In genomic region chr6:54008448-54009120, GRCm38 (mm10) we compare ENCODE assay signal across 11 mouse cellular contexts. TPM values are rescaled to one million over a fixed set of nuclear protein-coding genes. Genes with fewer than 3 reads are reported as not detected.
A peak's percentile ranks its signal among the peaks of the same experiment; 100 is the strongest.
DNase-seq lines count a peak whose midpoint lies in the region; ATAC-seq and TF ChIP-seq lines count a peak whose summit lies in the region.
"Had no signal": no experiment of that assay in that cellular context is flagged by ENCODE, and none has a peak within 500 bp of the region (broad histone marks: within the 10 kb centered on the region; RNA-seq: fewer than 3 reads in every experiment).

No protein-coding gene starts in this region.

- H3K4me3 ChIP-seq in left cerebral cortex, adult 2 months = peak overlapping the region; percentile 32
- peak overlapping the region; percentile 59 for H3K4me3 ChIP-seq in bone marrow macrophage, adult 2 months (ENCODE audit: insufficient read depth, low read length)
- 0 out of 2 replicates have a peak overlapping the region, but pooled peaks have one; percentile 11 for H3K4me3 ChIP-seq in brown adipose tissue, adult 24 weeks (ENCODE audit: insufficient read depth, low read depth, low read length)
- no peak overlapping the region for H3K4me3 ChIP-seq in midbrain, embryonic 13.5 days (replicated peaks)

- TF ChIP-seq CTCF in left cerebral cortex, adult 2 months (IDR thresholded peaks at IDR 0.05) = no peak
- no peak for TF ChIP-seq CTCF in bone marrow macrophage, adult 2 months (IDR thresholded peaks at IDR 0.05; ENCODE audit: low read depth, low read length)

- peak overlapping the region; percentile 34 for H3K4me2 ChIP-seq in midbrain, embryonic 13.5 days (replicated peaks)

- 0 out of 2 replicates have a peak overlapping the region, but pooled peaks have one; percentile 43 for H3K9ac ChIP-seq in midbrain, embryonic 13.5 days (replicated peaks)

- peaks cover 11% of the 10 kb centered on the region; the same call in 1 of the 2 replicates for H3K27me3 ChIP-seq in midbrain, embryonic 13.5 days

- ATAC-seq in midbrain, embryonic 13.5 days = 0 out of 2 replicates have a peak, but pooled peaks have one; percentile 11

- DNase-seq in left cerebral cortex, adult 2 months (ENCODE audit: extremely low spot score in 1 of 2, low spot score in 2 of 2) = peak in 1 of 2 experiments; percentile 11
- DNase-seq in left cerebral cortex, adult 11 months (ENCODE audit: low spot score) = no peak
- no peak for DNase-seq in urinary bladder, adult 2 months (ENCODE audit: low spot score)
- DNase-seq in T-cell, adult 2 months (ENCODE audit: low spot score) = no peak

- intact Hi-C loops in left cerebral cortex, adult 2 months (cut with DNase I) = no loop called here

- no peaks in the 10 kb centered on the region for H3K9me3 ChIP-seq in midbrain, embryonic 13.5 days

- TF ChIP-seq POLR2A in bone marrow macrophage, adult 2 months (IDR thresholded peaks at IDR 0.05; ENCODE audit: borderline replicate concordance, low read depth, low read length) = no peak

- no peaks in the 10 kb centered on the region for H3K36me3 ChIP-seq in midbrain, embryonic 13.5 days

- peaks cover 15% of the 10 kb centered on the region for H3K4me1 ChIP-seq in bone marrow macrophage, adult 2 months (ENCODE audit: control insufficient read depth, insufficient read depth, low read length)
- no peaks in the 10 kb centered on the region for H3K4me1 ChIP-seq in brown adipose tissue, adult 24 weeks (ENCODE audit: control insufficient read depth, insufficient read depth, insufficient read length, low read length)
- H3K4me1 ChIP-seq in midbrain, embryonic 13.5 days (replicated peaks) = peaks cover 20% of the 10 kb centered on the region

- no peak overlapping the region for H3K27ac ChIP-seq in left cerebral cortex, adult 2 months
- peak overlapping the region; percentile 54 for H3K27ac ChIP-seq in bone marrow macrophage, adult 2 months (ENCODE audit: insufficient read depth, low read depth, low read length)
- H3K27ac ChIP-seq in brown adipose tissue, adult 24 weeks (replicated peaks; ENCODE audit: low read depth, low read length) = no peak overlapping the region
- H3K27ac ChIP-seq in midbrain, embryonic 13.5 days = peak overlapping the region; percentile 27
- H3K27ac ChIP-seq: kidney, postnatal 0 days had no signal

- 42% methylated on average over 16 of the region's 16 CpGs for WGBS in midbrain, embryonic 13.5 days

RNA-seq across cellular contexts. Expression of gene Cpvl, which starts 30.1 kb away (rescaled TPM):
- not detected for total RNA-seq in left cerebral cortex, adult 2 months (2021)
- not detected in 2 replicates for polyA plus RNA-seq in bone marrow macrophage, adult 2 months (2012; ENCODE audit: insufficient read depth, insufficient read length, missing spikeins)
- not detected in 2 replicates for polyA plus RNA-seq in brown adipose tissue, adult 24 weeks (2012; ENCODE audit: insufficient read depth, insufficient read length, missing spikeins)
- polyA plus RNA-seq in midbrain, embryonic 13.5 days (2015; fragmentation: Nextera tagmentation; extraction: Ambion mirVana) = 0.13 TPM in 1 of 2 replicates, not detected in the other
- polyA plus RNA-seq in urinary bladder, adult 2 months (2012; rRNA removed) = not detected in 2 replicates
- polyA plus RNA-seq: frontal cortex, adult 2 months; heart, postnatal 0 days; neural tube, embryonic 11.5 days had no signal

RNA-seq across cellular contexts. Expression of gene Chn2, which starts 30.8 kb away (rescaled TPM):
- 10 to 100 TPM; 38.9 to 42.0 TPM for total RNA-seq in left cerebral cortex, adult 2 months (2021)
- 8.0 and 9.5 TPM in 2 replicates for polyA plus RNA-seq in bone marrow macrophage, adult 2 months (2012; ENCODE audit: insufficient read depth, insufficient read length, missing spikeins)
- 1.2 and 2.5 TPM in 2 replicates for polyA plus RNA-seq in brown adipose tissue, adult 24 weeks (2012; ENCODE audit: insufficient read depth, insufficient read length, missing spikeins)
- 28.8 and 29.1 TPM in 2 replicates for polyA plus RNA-seq in midbrain, embryonic 13.5 days (2015; fragmentation: Nextera tagmentation; extraction: Ambion mirVana)
- 17.2 and 22.0 TPM in 2 replicates for polyA plus RNA-seq in urinary bladder, adult 2 months (2012; rRNA removed)

Comparison
In these comparisons a context has a peak if more than half of its experiments do, and no peak if none do; other contexts are left out.
1. H3K27ac ChIP-seq: peak in bone marrow macrophage, adult 2 months (single experiment) and midbrain, embryonic 13.5 days (single experiment); none in left cerebral cortex, adult 2 months (single experiment) and brown adipose tissue, adult 24 weeks (single experiment).